14 mouse cellular contexts compared by ENCODE assay signal in genomic region chr13:53275778-53276177, GRCm38 (mm10). TPM values are rescaled to one million over a fixed set of nuclear protein-coding genes. Genes with fewer than 3 reads are reported as not detected.
A peak's percentile ranks its signal among the peaks of the same experiment; 100 is the strongest.
DNase-seq lines count a peak whose midpoint lies in the region; ATAC-seq and TF ChIP-seq lines count a peak whose summit lies in the region.
"Had no signal": no experiment of that assay in that cellular context is flagged by ENCODE, and none has a peak within 500 bp of the region (broad histone marks: within the 10 kb centered on the region; RNA-seq: fewer than 3 reads in every experiment).

No protein-coding gene starts in this region.

- H3K27me3 ChIP-seq in forebrain, postnatal 0 days (ENCODE audit: insufficient read depth, low read length), result no peaks in the 10 kb centered on the region
- H3K27me3 ChIP-seq in forebrain, embryonic 14.5 days (replicated peaks; ENCODE audit: control insufficient read depth, insufficient read depth, low read length), result no peaks in the 10 kb centered on the region
- H3K27me3 ChIP-seq in hindbrain, embryonic 10.5 days (ENCODE audit: insufficient read depth, poor library complexity, severe bottlenecking), result no peaks in the 10 kb centered on the region
- no peaks in the 10 kb centered on the region for H3K27me3 ChIP-seq in hindbrain, embryonic 16.5 days (replicated peaks; ENCODE audit: control insufficient read depth, insufficient read depth, low read length)
- H3K27me3 ChIP-seq: hindbrain, embryonic 13.5 days; limb, embryonic 15.5 days had no signal

- no peak for TF ChIP-seq CTCF in forebrain, postnatal 0 days (IDR thresholded peaks at IDR 0.05; ENCODE audit: low read depth)

- 42% methylated on average over 8 of the region's 8 CpGs for WGBS in forebrain, postnatal 0 days
- WGBS in forebrain, embryonic 14.5 days, result 53% methylated on average over 8 of the region's 8 CpGs
- 69% methylated on average over 8 of the region's 8 CpGs for WGBS in hindbrain, embryonic 10.5 days
- 56% methylated on average over 8 of the region's 8 CpGs for WGBS in hindbrain, embryonic 16.5 days

- H3K9me3 ChIP-seq in forebrain, postnatal 0 days (ENCODE audit: low read length), result no peaks in the 10 kb centered on the region
- H3K9me3 ChIP-seq in forebrain, embryonic 14.5 days (replicated peaks; ENCODE audit: control insufficient read depth, low read length), result no peaks in the 10 kb centered on the region
- H3K9me3 ChIP-seq in hindbrain, embryonic 10.5 days, result no peaks in the 10 kb centered on the region
- no peaks in the 10 kb centered on the region for H3K9me3 ChIP-seq in hindbrain, embryonic 16.5 days (ENCODE audit: control insufficient read depth, low read length)
- H3K9me3 ChIP-seq: hindbrain, embryonic 13.5 days; limb, embryonic 15.5 days had no signal

- H3K36me3 ChIP-seq in forebrain, postnatal 0 days (ENCODE audit: insufficient read depth), result no peaks in the 10 kb centered on the region
- no peaks in the 10 kb centered on the region for H3K36me3 ChIP-seq in forebrain, embryonic 14.5 days (ENCODE audit: control insufficient read depth, insufficient read depth, low read length)
- H3K36me3 ChIP-seq in hindbrain, embryonic 10.5 days, result no peaks in the 10 kb centered on the region
- H3K36me3 ChIP-seq in hindbrain, embryonic 16.5 days (ENCODE audit: control insufficient read depth, insufficient read depth, low read length), result no peaks in the 10 kb centered on the region
- H3K36me3 ChIP-seq: hindbrain, embryonic 13.5 days; limb, embryonic 15.5 days had no signal

- H3K9ac ChIP-seq in forebrain, postnatal 0 days, result no peak overlapping the region
- H3K9ac ChIP-seq in forebrain, embryonic 14.5 days (ENCODE audit: low read length), result no peak overlapping the region
- H3K9ac ChIP-seq in hindbrain, embryonic 16.5 days (ENCODE audit: low read depth, low read length), result no peak overlapping the region
- H3K9ac ChIP-seq: limb, embryonic 15.5 days had no signal

- no peaks in the 10 kb centered on the region for H3K4me1 ChIP-seq in forebrain, postnatal 0 days (ENCODE audit: insufficient read depth)
- no peaks in the 10 kb centered on the region for H3K4me1 ChIP-seq in forebrain, embryonic 14.5 days (ENCODE audit: control insufficient read depth, insufficient read depth, low read length)
- H3K4me1 ChIP-seq in hindbrain, embryonic 10.5 days (replicated peaks), result peaks cover 39% of the 10 kb centered on the region
- H3K4me1 ChIP-seq in hindbrain, embryonic 16.5 days (ENCODE audit: control insufficient read depth, insufficient read depth, low read depth, low read length), result no peaks in the 10 kb centered on the region; the same call in 1 of the 2 replicates

- H3K27ac ChIP-seq in forebrain, postnatal 0 days (ENCODE audit: low read depth, low read length), result no peak overlapping the region
- no peak overlapping the region for H3K27ac ChIP-seq in forebrain, embryonic 14.5 days (ENCODE audit: low read depth, low read length)
- peak overlapping the region; percentile 62 for H3K27ac ChIP-seq in hindbrain, embryonic 10.5 days
- H3K27ac ChIP-seq in hindbrain, embryonic 16.5 days (ENCODE audit: low read depth, low read length), result no peak overlapping the region
- H3K27ac ChIP-seq: hindbrain, embryonic 13.5 days; limb, embryonic 15.5 days had no signal

- no peak overlapping the region for H3K4me2 ChIP-seq in forebrain, postnatal 0 days (ENCODE audit: low read depth)
- no peak overlapping the region for H3K4me2 ChIP-seq in forebrain, embryonic 14.5 days (ENCODE audit: low read length)
- H3K4me2 ChIP-seq in hindbrain, embryonic 16.5 days (ENCODE audit: low read length), result no peak overlapping the region
- H3K4me2 ChIP-seq: hindbrain, embryonic 13.5 days; limb, embryonic 15.5 days had no signal

- no peak overlapping the region for H3K4me3 ChIP-seq in forebrain, postnatal 0 days (ENCODE audit: low read depth, low read length)
- no peak overlapping the region for H3K4me3 ChIP-seq in forebrain, embryonic 14.5 days (ENCODE audit: low read depth, low read length)
- no peak overlapping the region for H3K4me3 ChIP-seq in hindbrain, embryonic 10.5 days
- H3K4me3 ChIP-seq in hindbrain, embryonic 16.5 days (ENCODE audit: low read length), result no peak overlapping the region
- H3K4me3 ChIP-seq: hindbrain, embryonic 13.5 days; limb, embryonic 15.5 days had no signal

- ATAC-seq in forebrain, postnatal 0 days, result peak; percentile 32; the same call in 1 of the 2 replicates
- ATAC-seq in forebrain, embryonic 14.5 days, result no peak
- ATAC-seq in hindbrain, embryonic 16.5 days, result no peak

- no peak for DNase-seq in forebrain, postnatal 0 days
- DNase-seq in forebrain, embryonic 14.5 days (ENCODE audit: low spot score), result no peak
- DNase-seq in hindbrain, embryonic 10.5 days (ENCODE audit: low spot score), result no peak
- peak; percentile 41 for DNase-seq in Muller cell, postnatal 12 days (ENCODE audit: inconsistent ontology term)
- DNase-seq in lung, postnatal 25 days (ENCODE audit: low spot score), result peak; percentile 35
- no peak for DNase-seq in ovary, postnatal 10 days (ENCODE audit: low spot score)
- DNase-seq in ovary, postnatal 36 days (ENCODE audit: low spot score), result no peak
- DNase-seq: B cell, adult 2 months; cerebellum, adult 9-10 months; kidney, adult 8-10 months had no signal

RNA-seq across cellular contexts. Expression of gene Ror2, which starts 10.1 kb away (rescaled TPM):
- total RNA-seq in forebrain, postnatal 0 days (2014; rRNA removed), result 2.5 and 5.3 TPM in 2 replicates
- polyA plus RNA-seq in forebrain, postnatal 0 days (2015; fragmentation: Nextera tagmentation; extraction: Ambion mirVana), result 1.8 and 2.4 TPM in 2 replicates
- 2.2 and 2.6 TPM in 2 replicates for polyA plus RNA-seq in forebrain, embryonic 14.5 days (2014; fragmentation: Nextera tagmentation; extraction: Ambion mirVana)
- 13.5 and 16.9 TPM in 2 replicates for polyA plus RNA-seq in hindbrain, embryonic 10.5 days (2016; fragmentation: Nextera tagmentation; extraction: Ambion mirVana)
- polyA plus RNA-seq in hindbrain, embryonic 16.5 days (2015; fragmentation: Nextera tagmentation; extraction: Ambion mirVana), result 2.2 and 3.0 TPM in 2 replicates
- total RNA-seq: megakaryocyte progenitor cell, adult 5-6 weeks had no signal

Comparison
In these comparisons a context has a peak if more than half of its experiments do, and no peak if none do; other contexts are left out.
1. DNase-seq: peak in Muller cell, postnatal 12 days (single experiment) and lung, postnatal 25 days (single experiment); none in forebrain, postnatal 0 days (single experiment), forebrain, embryonic 14.5 days (single experiment), hindbrain, embryonic 10.5 days (single experiment), ovary, postnatal 10 days (single experiment) and ovary, postnatal 36 days (single experiment).